Mouse (Mus musculus) heart, adult 2 months (tissue): ENCODE data around the gene Hpn.

Source experiments
- CTCF ChIP-seq: fragments of 200-600 bp; IDR thresholded peaks from 2 replicates; pipeline ENCODE4 v1.8.1; 2022; ENCODE audit warnings: antibody characterized with exemption, mild to moderate bottlenecking, moderate library complexity
- EP300 ChIP-seq: fragments of 200-500 bp; IDR thresholded peaks from 2 replicates; pipeline ENCODE4 v1.6.1; 2011; ENCODE audit warnings: low read depth, low read length, control low read depth; ENCODE audit not compliant: insufficient read depth
- POLR2A ChIP-seq: fragments of 200-500 bp; IDR thresholded peaks from 2 replicates; pipeline ENCODE4 v1.6.1; 2011; ENCODE audit warnings: mild to moderate bottlenecking, low read depth, low read length, control low read depth; ENCODE audit not compliant: insufficient read depth

GRCm38 (mm10) chr7:31150566-31151300, 35.6 kb upstream of the Hpn start:
- TF ChIP-seq POLR2A, result peak; percentile 29; the same call in 1 of the 2 replicates
- no peak for TF ChIP-seq CTCF
- no peak for TF ChIP-seq EP300
